Mouse (Mus musculus) CH12F3 (cell line): Measurements from ENCODE around the gene Dus4l.
"Not testable (repeated sequence)": the region's sequence is repeated elsewhere in the genome, so short reads cannot be mapped to it uniquely, and the experiment has no call there.

Experiments
- in situ Hi-C: fragments of 300-500 bp; cut with MboI; formaldehyde crosslinking; loops from 2 replicates; pipeline ENCODE4 v1.14.3; 2020; ENCODE audit warnings: low sequenced_read_pairs

Dus4l gene

GRCm38 (mm10) chr12:31654197-31654964 lies at the start of gene Dus4l, which contains the start of gene Cog5:
Gene Dus4l, minus strand, starts transcription at chr12:31654826.
Gene Cog5, plus strand, starts transcription at chr12:31654869.
- in situ Hi-C loops: no loop called here

DNA sequence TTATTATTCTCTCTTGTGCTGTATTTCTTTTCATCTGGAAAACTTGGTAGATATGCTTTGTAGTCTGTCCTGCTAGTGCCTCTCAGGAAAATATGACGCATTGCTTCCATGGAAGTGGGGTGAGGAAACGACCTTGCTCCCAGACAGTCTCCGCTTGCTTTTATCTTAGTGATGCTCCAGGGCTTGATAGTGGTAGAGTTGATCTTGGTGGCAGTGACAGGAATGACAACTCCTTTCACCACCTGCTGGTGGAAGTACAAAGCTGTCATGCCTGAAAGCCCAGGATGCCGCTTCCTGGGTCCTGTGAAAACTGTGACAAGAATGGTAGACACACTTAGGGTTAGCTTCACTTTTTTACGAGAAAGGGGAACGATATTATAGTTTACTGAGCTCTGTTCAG lies 49.3 kb upstream of the Dus4l start:
- in situ Hi-C loops: no loop called here

- in situ Hi-C loops: no loop called here
These were observed 46.8 kb upstream of the Dus4l start for GRCm38 (mm10) chr12:31701411-31701810.

DNA sequence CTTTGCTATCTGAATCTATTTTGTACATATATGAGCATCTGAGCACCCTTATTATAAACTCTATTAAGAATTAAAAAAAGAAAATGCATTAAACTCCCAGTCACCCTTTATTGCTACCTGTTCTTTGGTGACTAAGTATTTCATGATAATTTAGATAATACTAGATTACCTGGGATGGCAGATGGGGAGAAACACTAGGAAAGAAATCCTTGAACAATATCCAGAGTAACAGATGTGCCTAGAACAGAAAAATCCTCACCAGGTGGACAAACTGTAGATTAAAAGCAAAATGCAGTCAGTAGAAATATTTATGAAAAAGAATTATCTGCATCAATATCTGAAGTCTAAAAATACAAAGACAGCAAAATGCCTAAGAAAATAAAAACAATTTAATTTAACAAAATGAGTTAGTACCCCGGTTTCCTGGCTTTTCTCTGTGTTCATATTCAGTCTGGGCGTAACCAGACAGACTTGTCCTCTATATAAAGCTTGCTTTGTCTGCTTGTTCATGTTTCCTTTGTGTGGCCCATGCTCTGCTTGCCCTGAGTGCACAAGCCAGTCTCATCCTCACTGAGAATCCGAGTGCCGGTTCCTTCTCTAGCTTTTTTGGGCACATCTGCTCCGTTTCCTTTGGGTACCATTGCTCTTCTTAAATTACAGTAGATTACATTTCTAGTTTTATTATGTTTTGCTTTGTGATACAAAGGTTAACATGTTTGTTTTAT lies 46.2 kb upstream of the Dus4l start:
- in situ Hi-C loops: no loop called here

DNA sequence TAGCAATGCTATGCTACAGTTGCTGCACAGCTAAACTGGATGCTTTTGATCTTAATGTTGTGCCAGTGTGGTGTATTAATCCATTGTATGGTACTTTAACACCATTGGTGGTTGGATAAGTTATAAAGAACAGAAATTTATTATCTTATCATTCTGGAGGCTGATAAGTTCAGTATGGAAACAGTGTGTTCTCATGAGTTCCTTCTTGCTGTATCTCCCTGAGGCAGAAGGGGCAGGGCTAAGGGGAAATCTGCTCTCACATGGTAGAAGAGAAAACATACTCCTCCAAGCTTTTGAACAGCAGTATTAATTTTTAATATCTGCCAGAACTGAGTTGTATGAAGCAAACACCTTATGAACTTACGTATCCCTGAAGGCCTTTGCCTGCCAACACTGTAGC lies 38.7 kb upstream of the Dus4l start:
- in situ Hi-C loops: no loop called here

DNA sequence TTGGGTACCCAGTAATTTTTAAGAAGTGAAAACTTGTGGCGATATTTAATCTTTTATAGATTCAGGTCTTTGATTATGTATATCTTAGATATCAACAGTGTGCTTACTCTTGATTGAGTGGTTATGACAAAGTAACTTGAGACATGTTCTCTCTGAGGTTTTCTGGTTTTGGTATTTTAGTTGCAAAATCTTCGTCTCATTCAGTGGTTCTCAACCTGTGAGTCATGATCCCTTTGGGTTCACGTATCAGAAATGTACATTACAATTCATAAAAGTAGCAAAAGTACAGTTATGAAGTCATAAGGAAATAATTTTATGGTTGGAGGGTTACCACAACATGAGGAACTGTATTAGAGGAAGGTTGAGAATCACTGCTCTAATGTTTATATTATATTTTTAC lies 32.1 kb upstream of the Dus4l start:
- in situ Hi-C loops: no loop called here

GRCm38 (mm10) chr12:31667187-31667586 lies 12.6 kb upstream of the Dus4l start:
- in situ Hi-C loops: no loop called here

GRCm38 (mm10) chr12:31665999-31666398 lies 11.4 kb upstream of the Dus4l start:
- in situ Hi-C loops: no loop called here

GRCm38 (mm10) chr12:31656841-31657240 lies 2.2 kb upstream of the Dus4l start:
- in situ Hi-C loops: no loop called here

GRCm38 (mm10) chr12:31654965-31655477 lies 395 bp upstream of the Dus4l start:
- in situ Hi-C loops: no loop called here

DNA sequence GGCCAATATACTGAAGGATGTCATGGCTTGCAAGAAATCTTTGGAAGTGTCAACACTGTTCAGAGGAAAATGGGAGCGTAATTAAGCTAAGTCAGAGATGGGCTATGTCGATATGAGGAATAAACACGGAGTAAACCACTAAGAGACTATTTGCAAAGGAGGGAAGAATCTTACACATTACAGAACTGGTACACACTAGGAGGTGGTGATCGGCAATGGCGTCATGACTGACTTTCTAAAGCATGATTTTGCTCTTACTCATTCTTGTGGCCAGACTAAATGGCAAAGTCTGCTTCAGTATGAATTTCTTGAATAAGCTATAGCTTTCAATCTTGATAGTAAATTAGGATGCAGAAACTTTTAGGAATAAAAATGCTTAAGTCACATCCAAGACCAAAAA lies 1.0 kb downstream of the Dus4l start:
- in situ Hi-C loops: no loop called here

GRCm38 (mm10) chr12:31635240-31635607 lies 19.4 kb downstream of the Dus4l start:
- in situ Hi-C loops: no loop called here

GRCm38 (mm10) chr12:31634343-31635239 lies 20.0 kb downstream of the Dus4l start, which contains the start of gene Bcap29:
Gene Bcap29, minus strand, starts transcription at chr12:31634658.
- in situ Hi-C loops: no loop called here

DNA sequence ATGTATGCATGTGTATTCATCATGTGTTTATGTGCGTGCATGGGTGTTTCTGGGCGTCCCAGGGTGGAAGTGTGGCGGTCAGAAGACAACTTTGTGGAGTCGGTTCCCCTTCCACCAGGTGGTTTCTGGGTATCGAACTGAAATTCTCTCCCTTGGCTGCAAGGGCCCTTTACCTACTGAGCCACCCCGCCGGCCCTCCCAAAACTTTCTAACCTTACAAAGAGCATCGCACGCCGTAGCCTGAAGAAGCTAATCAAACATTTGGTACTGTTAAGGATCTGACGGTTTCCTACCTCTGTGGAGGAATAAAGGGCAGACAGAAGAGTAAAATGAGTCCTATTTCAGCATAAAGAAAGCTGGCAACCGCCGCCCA lies 20.7 kb downstream of the Dus4l start:
- in situ Hi-C loops: no loop called here

DNA sequence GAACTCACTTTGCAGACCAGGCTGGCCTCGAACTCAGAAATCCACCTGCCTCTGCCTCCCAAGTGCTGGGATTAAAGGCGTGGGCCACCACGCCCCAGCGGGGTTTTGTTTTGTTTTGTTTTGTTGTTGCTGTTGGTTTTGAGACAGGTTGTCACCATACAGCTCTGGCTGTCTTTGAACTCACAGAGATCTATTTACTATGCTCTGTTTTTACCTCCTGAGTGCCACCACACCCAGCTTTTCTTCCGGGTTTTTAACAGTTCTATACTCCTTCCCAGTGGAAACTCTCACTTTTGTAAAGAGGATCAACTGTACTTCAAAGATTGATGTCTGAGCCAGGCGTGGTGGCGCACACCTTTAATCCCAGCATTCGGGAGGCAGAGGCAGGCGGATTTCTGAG lies 26.2 kb downstream of the Dus4l start:
- in situ Hi-C loops: not testable (repeated sequence)

DNA sequence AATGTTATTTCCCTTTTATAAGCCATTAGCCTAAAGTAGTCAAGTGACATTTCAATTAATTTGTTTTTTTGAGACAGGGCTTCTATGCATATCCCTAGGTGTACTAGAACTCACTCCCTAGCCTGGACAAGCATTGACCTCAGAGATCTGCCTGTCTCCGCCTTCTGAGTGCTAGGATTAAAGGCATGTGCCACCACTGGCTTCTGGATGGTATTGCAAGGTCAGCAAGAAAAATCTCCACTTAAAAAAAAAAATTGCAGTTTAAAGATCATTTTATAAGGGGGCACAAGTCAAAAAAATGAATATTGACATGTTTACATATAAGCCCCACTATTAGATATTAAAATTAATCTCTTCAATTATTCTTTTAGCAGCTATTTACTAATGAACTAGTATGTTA lies 29.6 kb downstream of the Dus4l start:
- in situ Hi-C loops: no loop called here

GRCm38 (mm10) chr12:31620106-31620505 lies 34.5 kb downstream of the Dus4l start:
- in situ Hi-C loops: no loop called here

DNA sequence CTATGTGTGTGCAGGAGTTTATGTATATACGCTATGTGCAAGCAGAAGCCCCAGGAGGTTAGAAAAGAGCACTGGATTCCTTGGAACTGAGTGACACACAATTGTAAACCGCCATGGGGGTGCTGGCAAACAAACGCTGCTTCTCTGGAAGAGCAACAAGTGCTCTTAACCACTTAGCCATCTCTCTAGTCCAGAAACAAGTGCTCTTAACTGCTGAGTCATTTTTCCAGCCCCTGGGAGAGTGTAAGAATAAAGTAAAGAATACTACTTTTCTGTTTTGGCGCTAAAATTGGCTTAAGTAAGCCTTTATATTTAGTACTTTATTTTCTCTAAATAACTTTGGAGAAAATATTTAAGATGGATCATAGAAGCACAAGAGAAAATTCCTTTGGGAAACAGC lies 41.3 kb downstream of the Dus4l start:
- in situ Hi-C loops: no loop called here

DNA sequence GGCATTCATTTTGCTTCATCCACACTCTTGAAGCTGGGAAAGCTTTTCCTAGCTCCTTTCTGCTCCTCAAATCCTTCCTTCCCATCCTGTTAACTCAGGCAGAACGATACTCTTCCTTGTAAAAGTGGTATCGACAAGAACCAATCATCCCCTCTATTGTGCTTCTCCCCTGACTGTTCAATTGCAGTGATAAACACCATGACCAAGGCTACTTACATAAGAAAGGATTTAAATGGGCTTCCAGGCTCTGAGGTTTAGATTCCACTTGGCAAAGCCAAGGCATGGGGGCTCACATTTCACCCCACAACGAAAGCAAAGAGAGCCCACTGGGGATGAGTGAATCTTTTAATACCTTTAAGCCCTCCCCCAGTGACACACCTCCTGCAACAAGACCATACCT lies 46.5 kb downstream of the Dus4l start:
- in situ Hi-C loops: no loop called here

DNA sequence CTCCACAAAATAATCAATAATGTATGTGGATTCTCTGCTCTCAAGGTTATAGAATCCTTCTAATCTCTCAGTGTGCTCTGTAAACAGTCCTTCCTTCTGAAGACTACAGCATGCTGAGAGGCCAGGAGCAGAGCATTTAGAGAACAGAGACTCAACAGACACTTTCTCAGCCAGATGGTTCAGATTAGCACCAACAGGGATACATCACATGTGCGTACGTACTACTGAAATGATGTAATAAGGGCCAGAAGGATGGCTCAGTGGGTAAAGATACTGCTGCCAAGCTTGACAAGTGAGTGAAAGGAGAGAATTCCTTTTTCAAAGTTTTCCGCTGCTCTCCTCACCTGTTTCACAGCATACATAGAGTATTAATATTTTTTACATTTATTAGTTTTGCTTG lies 49.7 kb downstream of the Dus4l start:
- in situ Hi-C loops: no loop called here

GRCm38 (mm10) chr12:31603586-31603985 lies 51.0 kb downstream of the Dus4l start:
- in situ Hi-C loops: no loop called here
